Mouse (Mus musculus): ENCODE results near the gene Wnt8b.

The Wnt8b gene

DNA sequence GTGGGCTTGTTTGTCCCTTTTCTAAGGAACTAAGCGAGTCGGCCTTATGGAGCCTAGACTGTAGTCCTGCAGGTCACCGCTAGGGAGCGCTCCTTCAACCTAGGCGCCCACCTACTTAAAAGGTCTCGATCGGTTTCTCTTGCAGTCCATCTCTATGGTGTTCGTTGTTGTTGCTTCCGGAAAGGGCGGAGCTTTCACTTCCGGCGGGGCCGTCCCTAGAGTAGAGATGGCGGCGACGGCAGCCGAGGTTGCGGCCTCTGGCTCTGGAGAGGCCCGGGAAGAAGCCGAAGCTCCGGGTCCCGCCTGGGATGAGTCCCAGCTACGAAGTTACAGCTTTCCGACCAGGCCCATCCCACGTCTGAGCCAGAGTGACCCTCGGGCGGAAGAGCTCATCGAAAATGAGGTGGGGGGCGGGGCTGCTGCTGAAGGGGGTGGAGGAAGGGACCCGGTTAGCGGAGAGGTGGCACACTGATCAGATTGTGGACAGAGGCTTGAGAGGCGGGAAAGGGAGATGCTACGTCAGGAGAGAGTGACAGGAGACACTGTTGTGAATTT, 69.5 kb downstream of the Wnt8b start, which contains the start of gene Hif1an:
Gene Hif1an, plus strand, starts transcription at position 199 of the 555 bp plus-strand sequence.
- peak; percentile 93 for DNase-seq (ENCODE audit: low spot score)
